Mouse (Mus musculus) midbrain, embryonic 16.5 days (tissue): Measurements from ENCODE around the gene Arhgef5. TPM values are rescaled to one million over a fixed set of nuclear protein-coding genes. Genes with fewer than 3 reads are reported as not detected.
"Not testable (repeated sequence)": the region's sequence is repeated elsewhere in the genome, so short reads cannot be mapped to it uniquely, and the experiment has no call there.

ENCODE experiments used
- ATAC-seq: fragments of 200-750 bp; cut with Nextera tagmentation; 2 replicates; pipeline ENCODE4 v1.8.0; 2017; ENCODE audit warnings: moderate TSS enrichment
- H3K27ac ChIP-seq: fragments of 300-500 bp; sonication (generic); 2 replicates; pipeline ENCODE4 v1.5.1; 2014; ENCODE audit warnings: mild to moderate bottlenecking, low read length, mixed read lengths
- H3K27me3 ChIP-seq: fragments of 300-500 bp; sonication (generic); 2 replicates; pipeline ENCODE4 v1.6.1; 2014; ENCODE audit warnings: low read depth, low read length, mixed read lengths; ENCODE audit not compliant: control insufficient read depth, insufficient read depth
- H3K36me3 ChIP-seq: fragments of 300-500 bp; sonication (generic); 2 replicates; pipeline ENCODE4 v1.6.1; 2014; ENCODE audit warnings: mild to moderate bottlenecking, low read length, moderate library complexity, mixed read lengths; ENCODE audit not compliant: control insufficient read depth, insufficient read depth
- H3K4me1 ChIP-seq: fragments of 300-500 bp; sonication (generic); 2 replicates; pipeline ENCODE4 v1.6.1; 2014; ENCODE audit warnings: mild to moderate bottlenecking, low read length, mixed read lengths; ENCODE audit not compliant: control insufficient read depth, insufficient read depth
- H3K4me2 ChIP-seq: fragments of 300-500 bp; sonication (generic); 2 replicates; pipeline ENCODE4 v1.6.1; 2014; ENCODE audit warnings: mild to moderate bottlenecking, low read length, mixed read lengths
- H3K4me3 ChIP-seq: fragments of 300-500 bp; sonication (generic); 2 replicates; pipeline ENCODE4 v1.5.1; 2014; ENCODE audit warnings: low read depth, mild to moderate bottlenecking, low read length, moderate library complexity, mixed read lengths
- H3K9ac ChIP-seq: fragments of 300-500 bp; sonication (generic); 2 replicates; pipeline ENCODE4 v1.6.1; 2014; ENCODE audit warnings: low read depth, low read length, mixed read lengths
- H3K9me3 ChIP-seq: fragments of 300-500 bp; sonication (generic); replicated peaks from 2 replicates; pipeline ENCODE4 v1.6.1; 2014; ENCODE audit warnings: mild to moderate bottlenecking, low read length, mixed read lengths; ENCODE audit not compliant: control insufficient read depth, poor library complexity, severe bottlenecking
- WGBS: fragments of 180-500 bp; shearing (Covaris S2); extraction: QIAGEN DNeasy Blood & Tissue Kit; methylation state at CpG from one replicate; pipeline ENCODE4 v1.1.7; 2014; 5-methylcytosine and 5-hydroxymethylcytosine counted together
- polyA plus RNA-seq: library from polyadenylated mRNA; unstranded; fragments of >200 nt; fragmentation: Nextera tagmentation; extraction: Ambion mirVana; gene quantifications from 2 replicates; pipeline ENCODE4 v1.2.1, GENCODE M21; 2015

The Arhgef5 gene
- 2.4 and 2.5 TPM in 2 replicates for polyA plus RNA-seq

DNA sequence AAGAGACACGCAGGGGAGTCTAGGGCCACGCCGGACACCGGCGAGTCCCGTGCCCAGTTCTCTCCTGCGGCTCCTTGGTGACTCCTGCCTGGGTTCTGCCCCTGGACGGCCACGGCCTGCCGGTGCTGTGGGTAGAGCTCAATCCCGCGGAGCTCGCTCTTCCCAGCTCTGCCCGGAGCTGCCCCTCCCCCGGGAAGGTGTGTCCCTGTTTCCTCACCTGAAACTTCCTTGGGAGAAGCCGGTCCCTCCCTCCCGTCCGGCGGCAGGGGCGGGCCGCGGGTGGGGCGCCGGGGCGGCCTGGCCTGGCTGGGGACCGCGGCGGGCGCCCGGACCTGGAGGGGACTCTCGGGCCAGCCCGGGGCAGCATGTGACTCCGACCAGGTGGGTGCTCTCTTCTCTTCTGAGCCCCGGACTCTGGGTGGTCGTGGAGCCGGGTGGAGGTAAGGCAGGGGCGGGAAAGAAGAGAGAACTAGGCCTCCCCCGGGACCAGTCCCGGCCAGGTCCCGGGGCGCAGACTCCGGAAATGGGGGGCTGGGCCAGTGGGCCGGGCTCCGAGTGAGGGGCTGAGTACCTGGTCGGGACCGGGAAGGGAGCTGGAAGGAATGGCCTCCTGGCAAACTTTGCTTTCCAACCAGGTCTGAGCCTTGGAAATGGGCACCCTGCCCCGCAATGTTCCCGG, at the start of gene Arhgef5:
Gene Arhgef5 (plus strand): TSS at position 220 of the 679 bp plus-strand sequence.
- peak within 1 kb of the TSS; percentile 43 for H3K4me3 ChIP-seq
- no peaks in the 10 kb centered on the region for H3K36me3 ChIP-seq
- peaks cover 15% of the 10 kb centered on the region for H3K27me3 ChIP-seq
- no peaks in the 10 kb centered on the region for H3K9me3 ChIP-seq
- peak; percentile 84 for ATAC-seq
- H3K27ac ChIP-seq, result no peak within 1 kb of the TSS
- peaks cover 8% of the 10 kb centered on the region; the same call in 1 of the 2 replicates for H3K4me1 ChIP-seq
- H3K9ac ChIP-seq, result peak within 1 kb of the TSS; percentile 53
- H3K4me2 ChIP-seq, result peak within 1 kb of the TSS; percentile 82
- 1% methylated on average over 41 of the region's 48 CpGs for WGBS

DNA sequence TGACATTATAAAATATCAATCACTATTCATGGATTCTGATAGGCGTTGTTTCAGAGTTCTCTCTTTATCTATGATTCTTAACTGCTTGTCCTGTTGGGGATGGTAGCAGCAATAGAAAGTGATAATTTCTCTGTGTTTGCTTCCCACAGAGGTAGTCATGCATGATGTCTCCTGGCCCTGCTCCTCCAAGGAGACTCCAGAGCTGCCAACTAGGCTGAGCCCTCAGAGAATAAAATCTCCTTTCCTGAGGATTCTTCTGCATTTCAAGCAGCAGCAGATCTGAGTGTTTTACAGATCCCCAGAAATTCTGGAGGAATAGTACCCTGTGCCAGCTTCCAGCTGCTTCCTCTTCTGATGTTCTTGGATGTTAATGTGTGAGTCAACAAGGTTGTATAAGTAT, 34.1 kb upstream of the Arhgef5 start, which contains the start of gene Olfr47:
Gene Olfr47 (plus strand): TSS at position 275 of the 400 bp plus-strand sequence.
- H3K36me3 ChIP-seq, H3K9ac ChIP-seq, H3K4me1 ChIP-seq, H3K4me2 ChIP-seq, H3K4me3 ChIP-seq, H3K27me3 ChIP-seq, H3K27ac ChIP-seq, ATAC-seq, H3K9me3 ChIP-seq: not testable (repeated sequence)
- WGBS, result 97% methylated on average over 1 of the region's 1 CpGs

DNA sequence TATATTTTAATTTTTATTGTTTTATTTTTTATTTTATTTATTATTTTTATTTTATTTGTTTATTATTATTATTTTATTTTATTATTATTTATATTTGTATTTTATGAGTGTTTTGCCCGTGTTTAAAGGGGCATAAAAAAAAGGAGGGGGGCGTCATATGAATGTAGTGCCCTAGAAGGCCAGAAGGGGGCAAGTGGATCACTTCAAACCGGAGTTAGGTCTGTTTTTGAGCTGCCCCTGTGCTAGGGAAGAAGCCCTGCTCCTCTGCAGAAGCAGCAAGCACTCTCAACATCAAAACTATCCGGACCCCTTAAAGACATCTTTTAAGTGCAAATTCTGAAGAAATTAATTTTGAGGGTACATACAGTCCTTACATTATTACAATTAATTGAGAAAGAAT, 23.3 kb upstream of the Arhgef5 start:
- WGBS, result 11% methylated on average over 4 of the region's 4 CpGs
- ATAC-seq, result no peak
- no peaks in the 10 kb centered on the region for H3K27me3 ChIP-seq
- H3K27ac ChIP-seq, result no peak overlapping the region
- H3K9me3 ChIP-seq, result no peaks in the 10 kb centered on the region
- no peak overlapping the region for H3K9ac ChIP-seq
- H3K36me3 ChIP-seq, result no peaks in the 10 kb centered on the region
- no peak overlapping the region for H3K4me3 ChIP-seq
- no peaks in the 10 kb centered on the region for H3K4me1 ChIP-seq
- no peak overlapping the region for H3K4me2 ChIP-seq

DNA sequence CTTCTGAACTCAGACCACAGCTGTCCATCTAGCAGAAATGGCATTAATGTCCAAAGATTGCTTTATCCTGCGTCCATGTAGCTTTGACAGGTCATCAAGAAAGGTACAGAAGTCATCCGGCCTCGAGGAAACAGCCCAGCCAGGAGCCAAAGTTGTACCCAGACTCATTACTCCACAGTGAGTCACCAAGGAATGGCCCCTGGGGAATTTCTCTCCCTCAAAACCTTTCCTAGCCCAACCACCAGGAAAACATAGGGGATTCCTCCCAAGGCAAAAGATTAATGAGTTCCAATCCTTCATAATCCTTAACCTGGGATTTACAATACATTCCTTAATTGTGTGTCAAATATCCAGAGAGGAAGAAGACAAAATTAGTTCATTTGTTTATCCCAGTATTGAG, 18.0 kb upstream of the Arhgef5 start:
- no peak overlapping the region for H3K27ac ChIP-seq
- no peak overlapping the region for H3K9ac ChIP-seq
- 78% methylated on average over 3 of the region's 3 CpGs for WGBS
- no peaks in the 10 kb centered on the region for H3K36me3 ChIP-seq
- H3K4me3 ChIP-seq, result no peak overlapping the region
- no peaks in the 10 kb centered on the region for H3K9me3 ChIP-seq
- no peaks in the 10 kb centered on the region for H3K4me1 ChIP-seq
- no peak for ATAC-seq
- no peaks in the 10 kb centered on the region for H3K27me3 ChIP-seq
- no peak overlapping the region for H3K4me2 ChIP-seq

DNA sequence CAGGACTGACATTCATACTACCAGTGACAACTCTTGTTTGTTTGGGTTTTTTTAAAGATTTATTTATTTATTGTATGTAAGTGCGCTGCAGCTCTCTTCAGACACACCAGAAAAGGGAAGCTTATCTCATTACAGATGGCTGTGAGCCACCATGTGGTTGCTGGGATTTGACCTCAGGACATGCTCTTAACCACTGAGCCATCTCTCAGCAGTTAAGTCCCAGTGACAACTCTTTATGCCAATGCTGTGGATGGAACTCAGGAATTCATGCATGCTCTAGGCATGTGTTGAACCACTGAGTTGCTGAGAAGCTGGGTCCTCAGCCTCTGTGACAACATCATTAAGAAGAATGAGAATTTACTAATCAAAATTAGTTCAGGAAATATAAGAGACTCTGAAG, 12.4 kb upstream of the Arhgef5 start:
- H3K9me3 ChIP-seq, result no peaks in the 10 kb centered on the region
- H3K27me3 ChIP-seq, result no peaks in the 10 kb centered on the region
- H3K36me3 ChIP-seq, result no peaks in the 10 kb centered on the region
- no peak overlapping the region for H3K9ac ChIP-seq
- no peaks in the 10 kb centered on the region for H3K4me1 ChIP-seq
- no peak overlapping the region for H3K4me3 ChIP-seq
- H3K27ac ChIP-seq, result no peak overlapping the region
- no peak for ATAC-seq
- no peak overlapping the region for H3K4me2 ChIP-seq
- 92% methylated on average over 1 of the region's 1 CpGs for WGBS

DNA sequence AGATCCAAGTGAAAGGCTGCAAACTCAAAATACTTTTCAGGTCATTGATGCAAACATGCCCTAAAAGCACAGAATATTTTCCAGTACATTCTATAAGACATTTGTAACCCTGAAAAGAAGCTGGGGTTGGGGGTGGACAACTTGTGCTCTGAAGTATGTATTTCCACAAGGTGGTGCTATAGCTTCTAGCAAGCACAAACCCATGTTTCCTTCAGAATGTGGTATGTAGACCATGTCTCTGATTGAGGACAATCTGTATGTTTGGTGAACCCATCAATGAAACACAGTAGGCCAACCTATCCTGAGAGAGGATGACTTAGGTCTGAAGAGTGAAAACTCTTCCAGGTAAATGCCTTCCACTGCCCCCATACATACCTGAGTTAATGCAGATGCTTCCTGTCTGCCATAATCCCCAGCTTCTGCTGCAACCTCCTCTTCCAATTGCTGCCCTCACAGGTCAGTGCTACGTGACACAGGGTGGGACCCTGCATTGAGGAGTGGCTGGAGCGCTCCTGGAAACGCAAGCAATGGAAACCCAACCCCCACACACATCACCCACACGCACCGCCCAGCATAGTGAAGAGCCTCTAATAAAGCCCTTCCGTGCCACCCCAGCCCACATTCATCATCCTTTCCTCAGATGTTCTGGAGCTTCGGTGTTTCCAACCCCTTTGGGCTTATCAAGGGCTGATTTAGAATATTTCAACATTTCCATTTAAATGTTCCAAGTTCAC, 11.0 kb upstream of the Arhgef5 start:
- Histone ChIP-seq H3K4me2 (no peak overlapping the region), H3K36me3 (no peaks in the 10 kb centered on the region), H3K9me3 (no peaks in the 10 kb centered on the region), H3K27ac (no peak overlapping the region), H3K4me1 (no peaks in the 10 kb centered on the region), H3K4me3 (no peak overlapping the region), H3K27me3 (no peaks in the 10 kb centered on the region), H3K9ac (no peak overlapping the region)
- ATAC-seq, result no peak; the same call in 1 of the 2 replicates
- WGBS, result 66% methylated on average over 7 of the region's 7 CpGs

DNA sequence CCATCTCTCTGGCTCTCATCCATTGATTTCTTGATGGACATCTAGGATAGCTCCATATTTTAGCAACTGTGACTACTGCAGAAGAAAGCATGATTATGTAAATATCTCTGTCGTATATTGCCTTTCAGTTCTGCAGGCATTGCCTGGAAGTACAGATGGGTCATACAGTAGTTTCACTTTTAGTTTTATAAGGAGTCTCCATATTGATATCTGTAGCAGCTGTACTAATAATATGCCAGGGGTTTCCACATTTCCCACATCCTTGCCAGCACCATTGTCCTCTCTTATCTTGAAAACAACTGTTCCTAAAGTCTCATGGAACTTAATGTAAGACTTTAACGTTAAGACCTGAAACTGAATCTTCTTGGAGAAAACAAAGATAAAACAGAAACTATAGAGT, 4.6 kb upstream of the Arhgef5 start:
- Histone ChIP-seq H3K27me3 (peaks cover 4% of the 10 kb centered on the region), H3K4me2 (no peak overlapping the region), H3K36me3 (no peaks in the 10 kb centered on the region), H3K4me3 (no peak overlapping the region), H3K9ac (no peak overlapping the region), H3K4me1 (peaks cover 5% of the 10 kb centered on the region; the same call in 1 of the 2 replicates), H3K27ac (no peak overlapping the region), H3K9me3 (no peaks in the 10 kb centered on the region)
- 70% methylated on average over 2 of the region's 2 CpGs for WGBS
- no peak for ATAC-seq

DNA sequence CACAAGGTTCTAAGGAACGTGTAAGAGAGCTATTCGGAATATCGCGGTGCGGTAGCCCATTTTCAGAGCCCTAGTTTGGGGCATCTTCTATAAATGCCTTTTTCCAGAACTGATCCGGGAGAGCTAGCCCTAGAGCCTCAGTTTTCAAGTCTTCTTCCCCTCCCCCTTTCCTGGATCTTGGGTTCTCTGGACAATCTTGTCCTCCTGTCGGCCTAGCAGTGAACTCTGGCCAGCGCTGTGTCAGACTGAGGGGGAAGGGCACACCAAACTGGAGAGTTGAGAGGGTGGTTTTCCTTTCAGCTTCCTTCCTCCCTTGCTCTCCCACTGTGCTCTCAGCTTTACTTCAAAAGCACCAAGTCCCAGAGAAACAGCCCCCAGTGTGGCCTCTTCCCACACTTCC, 974 bp downstream of the Arhgef5 start:
- H3K4me1 ChIP-seq, result peaks cover 8% of the 10 kb centered on the region; the same call in 1 of the 2 replicates
- H3K9me3 ChIP-seq, result no peaks in the 10 kb centered on the region
- H3K4me2 ChIP-seq, result peak overlapping the region; percentile 82
- peak overlapping the region; percentile 43 for H3K4me3 ChIP-seq
- no peak for ATAC-seq
- peaks cover 15% of the 10 kb centered on the region for H3K27me3 ChIP-seq
- no peaks in the 10 kb centered on the region for H3K36me3 ChIP-seq
- WGBS, result 11% methylated on average over 8 of the region's 8 CpGs
- no peak overlapping the region for H3K27ac ChIP-seq
- no peak overlapping the region for H3K9ac ChIP-seq

DNA sequence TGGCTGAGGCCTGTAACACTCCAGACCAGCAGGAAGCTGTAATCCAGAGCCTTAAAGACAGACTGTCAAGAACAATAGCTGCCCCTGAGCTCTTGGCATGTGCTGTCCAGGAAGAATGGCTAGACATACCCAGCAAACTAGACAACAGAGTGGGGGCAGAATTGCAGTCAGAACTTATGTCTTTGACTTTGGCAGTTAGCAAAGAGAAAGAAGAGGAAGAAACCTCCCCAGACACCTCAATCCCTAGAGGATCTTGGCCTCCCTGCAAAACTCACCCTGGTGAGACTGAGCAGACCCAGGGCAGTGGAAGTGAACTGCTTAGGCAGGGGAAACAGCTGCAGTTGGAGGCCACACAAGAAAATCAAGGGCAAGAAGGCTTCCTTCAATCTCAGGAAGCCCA, 7.2 kb downstream of the Arhgef5 start:
- 0 out of 2 replicates have a peak, but pooled peaks cover 1% of the 10 kb centered on the region for H3K27me3 ChIP-seq
- H3K4me2 ChIP-seq, result no peak overlapping the region
- no peaks in the 10 kb centered on the region for H3K9me3 ChIP-seq
- H3K27ac ChIP-seq, result no peak overlapping the region
- no peaks in the 10 kb centered on the region for H3K36me3 ChIP-seq
- ATAC-seq, result no peak
- no peaks in the 10 kb centered on the region for H3K4me1 ChIP-seq
- no peak overlapping the region for H3K9ac ChIP-seq
- no peak overlapping the region for H3K4me3 ChIP-seq
